8 mouse cellular contexts compared by ENCODE assay signal in genomic region chr2:131770852-131771251, GRCm38 (mm10).
DNase-seq lines count a peak whose midpoint lies in the region; ATAC-seq and TF ChIP-seq lines count a peak whose summit lies in the region.

No protein-coding gene starts in this region.

- H3K36me3 ChIP-seq in C2C12 (ENCODE audit: control insufficient read depth, insufficient read depth): no peaks in the 10 kb centered on the region
- H3K36me3 ChIP-seq in neural tube, embryonic 11.5 days (ENCODE audit: control insufficient read depth, insufficient read depth, low read length): no peaks in the 10 kb centered on the region

- no peak overlapping the region for H3K4me2 ChIP-seq in neural tube, embryonic 11.5 days (ENCODE audit: low read depth)

- no peaks in the 10 kb centered on the region for H3K79me3 ChIP-seq in C2C12 (ENCODE audit: low read depth)

- H3K9ac ChIP-seq in neural tube, embryonic 11.5 days (ENCODE audit: low read length): no peak overlapping the region

- no peak overlapping the region for H3ac ChIP-seq in C2C12 (ENCODE audit: control insufficient read depth, insufficient read length, low read depth)

- no peaks in the 10 kb centered on the region for H3K9me3 ChIP-seq in neural tube, embryonic 11.5 days (ENCODE audit: control insufficient read depth, low read length)

- H3K4me3 ChIP-seq in C2C12 (ENCODE audit: insufficient read depth, poor library complexity, severe bottlenecking): no peak overlapping the region
- no peak overlapping the region for H3K4me3 ChIP-seq in neural tube, embryonic 11.5 days (ENCODE audit: low read depth, low read length)

- H3K4me1 ChIP-seq in neural tube, embryonic 11.5 days (ENCODE audit: control insufficient read depth, insufficient read depth, low read length): no peaks in the 10 kb centered on the region

- no peaks in the 10 kb centered on the region for H3K27me3 ChIP-seq in C2C12 (ENCODE audit: control insufficient read depth, insufficient read depth, insufficient read length)
- H3K27me3 ChIP-seq in neural tube, embryonic 11.5 days (ENCODE audit: control insufficient read depth, insufficient read depth, low read length): no peaks in the 10 kb centered on the region

- intact Hi-C loops in heart, postnatal 25 days (cut with DNase I): loop anchor here (1.0 to 5.0 kb wide), 2 partner anchors 209 to 224 kb away; partner anchors contain the start of gene Adra1d

- H3K79me2 ChIP-seq in C2C12 (ENCODE audit: control insufficient read depth, insufficient read depth): no peaks in the 10 kb centered on the region

- TF ChIP-seq CTCF in C2C12 (IDR thresholded peaks at IDR 0.05; ENCODE audit: control insufficient read depth, insufficient read depth, insufficient read length): peak; percentile 55

- no peak for ATAC-seq in neural tube, embryonic 11.5 days (ENCODE audit: insufficient read depth, low FRiP score, low TSS enrichment)

- peak; percentile 10 to 63 for DNase-seq in heart, adult 18-20 months
- DNase-seq in heart, postnatal 25 days (ENCODE audit: low spot score): no peak
- peak; percentile 70 to 73 for DNase-seq in adrenal gland, postnatal 36 days
- peak; percentile 56 to 90 for DNase-seq in frontal cortex, adult 2 months (ENCODE audit: extremely low spot score in 1 of 2, low spot score in 1 of 2)
- peak; percentile 51 to 65 for DNase-seq in layer of hippocampus, postnatal 10 days (ENCODE audit: low spot score in 2 of 2)
- peak; percentile 39 for DNase-seq in neural tube, embryonic 11.5 days (ENCODE audit: low spot score)
- no peak for DNase-seq in B cell, adult 2 months

- 56% methylated on average over 5 of the region's 5 CpGs for WGBS in neural tube, embryonic 11.5 days

- no peak overlapping the region for H3K27ac ChIP-seq in neural tube, embryonic 11.5 days (ENCODE audit: low read depth, low read length)

TF ChIP-seq in C2C12, 6 proteins besides CTCF, POLR2A, EP300 and RAD21:
- TF ChIP-seq MYOD1 (IDR thresholded peaks at IDR 0.05; ENCODE audit: control insufficient read depth, insufficient read length, low read depth) (no peak), CEBPB (IDR thresholded peaks at IDR 0.05; ENCODE audit: low read depth) (no peak), MAX (IDR thresholded peaks at IDR 0.05) (no peak), USF1 (IDR thresholded peaks at IDR 0.05; ENCODE audit: low read depth) (no peak), MYOG (IDR thresholded peaks at IDR 0.05; ENCODE audit: control insufficient read depth, extremely low read depth, insufficient read length) (no peak), FOSL1 (IDR thresholded peaks at IDR 0.05; ENCODE audit: insufficient read depth, low read length, poor library complexity, severe bottlenecking) (no peak)

Comparison
In these comparisons a context has a peak if more than half of its experiments do, and no peak if none do; other contexts are left out.
1. DNase-seq: peak in heart, adult 18-20 months (2 of 2), adrenal gland, postnatal 36 days (2 of 2), frontal cortex, adult 2 months (2 of 2), layer of hippocampus, postnatal 10 days (2 of 2) and neural tube, embryonic 11.5 days (single experiment); none in heart, postnatal 25 days (single experiment) and B cell, adult 2 months (0 of 2).